Mouse (Mus musculus): ENCODE results near the gene Ppp1r13b.

DNA sequence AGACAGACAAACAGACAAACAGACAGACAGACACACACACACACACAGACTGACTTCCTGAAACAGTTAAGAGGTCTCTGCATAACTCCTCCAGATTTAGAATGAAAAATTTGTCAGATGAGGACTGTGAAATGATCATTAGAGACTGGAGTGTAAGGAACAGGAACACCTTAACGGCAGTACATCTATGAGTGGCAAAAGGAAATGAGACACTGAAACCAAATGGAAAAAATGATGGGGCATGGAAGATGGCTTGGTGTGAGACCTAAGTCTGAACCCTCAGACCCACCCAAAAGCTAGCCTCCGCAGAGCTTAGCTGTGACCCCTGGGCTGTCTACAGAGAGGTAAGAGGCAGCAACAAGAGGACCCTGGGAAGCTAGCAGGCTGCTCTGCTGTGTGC is 52.5 kb downstream of the Ppp1r13b start:
- no peak for TF ChIP-seq CTCF (IDR thresholded peaks at IDR 0.05; ENCODE audit: low read depth, low read length)
- no peak for TF ChIP-seq POLR2A (IDR thresholded peaks at IDR 0.05; ENCODE audit: borderline replicate concordance, low read depth, low read length)
